Mouse (Mus musculus): Measurements from ENCODE around the gene Pyroxd1.
"Not testable (repeated sequence)": the region's sequence is repeated elsewhere in the genome, so short reads cannot be mapped to it uniquely, and the experiment has no call there.

Gene Pyroxd1

GRCm38 (mm10) chr6:142345440-142346038, at the start of gene Pyroxd1:
Gene Pyroxd1 (plus strand): TSS chr6:142345654.
- DNase-seq (ENCODE audit: low read depth), result peak; percentile 73

DNA sequence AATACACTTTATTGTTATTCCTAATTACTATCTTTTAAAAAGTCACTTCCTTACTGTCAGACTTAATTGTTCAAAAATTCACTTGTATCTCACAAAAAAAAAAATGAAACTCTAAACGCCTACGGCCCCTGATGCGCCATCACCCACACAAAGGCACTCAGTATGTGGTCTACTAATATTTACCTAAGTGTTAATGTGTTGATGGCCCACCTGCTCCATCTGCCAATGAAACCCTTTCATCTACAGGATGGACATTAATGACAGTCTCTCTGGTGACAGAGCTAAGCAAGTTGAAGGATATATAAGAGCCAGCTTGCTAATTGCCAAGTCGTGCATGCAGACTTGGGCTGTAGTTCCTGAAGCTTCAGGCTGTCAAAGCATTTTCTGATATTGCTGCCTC, 47.4 kb upstream of the Pyroxd1 start, which contains the start of gene Iapp:
Gene Iapp, plus strand, starts transcription at position 326 of the 400 bp plus-strand sequence.
- DNase-seq (ENCODE audit: low read depth), result no peak

GRCm38 (mm10) chr6:142305076-142305475, 40.4 kb upstream of the Pyroxd1 start:
- DNase-seq (ENCODE audit: low read depth), result no peak

DNA sequence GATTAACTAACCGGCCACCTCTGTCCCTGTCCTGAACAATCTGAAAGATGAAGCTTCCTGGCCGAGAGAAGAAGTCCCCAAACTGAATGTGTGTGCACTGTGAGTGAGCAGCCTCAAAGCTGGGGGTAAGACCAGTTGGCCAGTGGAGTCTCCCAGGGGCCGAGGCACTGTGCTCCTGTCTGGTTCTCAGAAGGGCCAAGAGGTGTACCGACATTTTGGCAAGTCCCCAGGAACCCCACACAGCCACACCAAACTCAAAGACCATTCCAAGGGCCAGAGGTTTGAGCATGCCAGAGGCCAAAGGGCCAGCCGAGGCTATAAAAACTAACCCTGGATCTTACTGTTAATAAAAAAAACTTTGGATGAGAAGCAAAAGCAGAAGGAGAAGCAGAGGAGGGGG, 31.2 kb upstream of the Pyroxd1 start:
- DNase-seq (ENCODE audit: low read depth), result no peak

GRCm38 (mm10) chr6:142317106-142317505, 28.3 kb upstream of the Pyroxd1 start:
- no peak for DNase-seq (ENCODE audit: low read depth)

GRCm38 (mm10) chr6:142322881-142323280, 22.6 kb upstream of the Pyroxd1 start, which contains the start of gene Slco1a5:
Gene Slco1a5 (minus strand): TSS chr6:142322981.
- DNase-seq (ENCODE audit: low read depth), result no peak

GRCm38 (mm10) chr6:142326598-142326997, 18.9 kb upstream of the Pyroxd1 start:
- DNase-seq (ENCODE audit: low read depth), result no peak

DNA sequence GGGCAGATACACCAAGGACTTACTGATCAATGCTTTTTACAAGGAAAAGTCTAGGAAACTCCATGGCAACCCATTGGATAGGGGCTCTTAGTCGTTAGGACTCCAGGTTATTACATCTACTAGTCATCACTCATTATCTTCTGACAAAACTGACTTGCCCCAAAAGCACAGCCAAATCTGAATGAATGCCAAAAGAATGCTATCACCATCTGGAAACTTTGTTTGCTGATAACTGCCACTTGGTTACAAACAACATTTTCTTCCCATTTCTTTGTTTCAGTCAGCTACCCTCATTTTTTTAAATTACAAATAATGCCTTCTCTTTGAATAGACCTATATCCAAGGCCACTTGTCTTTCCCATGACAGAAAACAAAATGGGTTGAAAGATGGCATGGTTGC, 16.3 kb upstream of the Pyroxd1 start:
- no peak for DNase-seq (ENCODE audit: low read depth)

DNA sequence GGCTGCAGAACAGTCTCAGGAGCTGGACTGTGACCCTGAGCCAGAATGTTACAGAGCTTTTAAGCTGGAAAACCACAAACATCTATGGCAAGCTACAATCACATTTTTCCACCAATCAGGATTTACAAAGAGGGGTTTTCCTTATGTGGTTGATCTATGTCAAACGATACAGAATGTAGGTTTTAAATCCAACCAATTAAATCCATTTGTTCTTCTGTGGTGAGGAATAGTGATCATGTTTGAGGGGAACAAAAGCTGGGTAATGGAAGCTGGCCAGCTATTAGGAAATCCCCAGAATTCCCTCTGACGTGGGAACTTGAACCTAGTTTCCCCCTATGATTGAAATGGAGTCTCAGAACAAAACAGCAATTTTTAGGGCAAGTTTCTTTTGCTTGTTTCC, 6.5 kb upstream of the Pyroxd1 start:
- no peak for DNase-seq (ENCODE audit: low read depth)

DNA sequence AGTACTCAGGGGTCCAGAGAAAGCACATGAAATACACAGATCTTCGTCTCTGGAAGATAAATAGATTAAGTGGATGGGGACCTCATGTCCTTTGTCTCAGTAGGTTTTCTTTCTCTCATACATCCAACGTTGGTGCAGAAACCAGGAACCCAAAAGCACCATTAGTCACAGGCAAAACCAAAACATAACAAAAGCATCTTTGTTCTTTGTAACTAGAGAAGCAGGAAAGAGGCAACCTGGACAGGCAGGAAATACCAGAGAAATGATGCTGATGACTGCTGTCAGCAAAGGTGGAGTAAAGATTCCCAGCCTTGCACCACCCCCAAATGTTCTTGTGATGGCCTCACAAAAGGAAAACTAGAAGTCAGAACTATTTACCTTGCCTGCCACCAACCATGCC, 5.9 kb upstream of the Pyroxd1 start:
- DNase-seq (ENCODE audit: low read depth), result no peak

- DNase-seq (ENCODE audit: low read depth), result peak; percentile 48
Observed at GRCm38 (mm10) chr6:142343561-142343960, 1.9 kb upstream of the Pyroxd1 start.

DNA sequence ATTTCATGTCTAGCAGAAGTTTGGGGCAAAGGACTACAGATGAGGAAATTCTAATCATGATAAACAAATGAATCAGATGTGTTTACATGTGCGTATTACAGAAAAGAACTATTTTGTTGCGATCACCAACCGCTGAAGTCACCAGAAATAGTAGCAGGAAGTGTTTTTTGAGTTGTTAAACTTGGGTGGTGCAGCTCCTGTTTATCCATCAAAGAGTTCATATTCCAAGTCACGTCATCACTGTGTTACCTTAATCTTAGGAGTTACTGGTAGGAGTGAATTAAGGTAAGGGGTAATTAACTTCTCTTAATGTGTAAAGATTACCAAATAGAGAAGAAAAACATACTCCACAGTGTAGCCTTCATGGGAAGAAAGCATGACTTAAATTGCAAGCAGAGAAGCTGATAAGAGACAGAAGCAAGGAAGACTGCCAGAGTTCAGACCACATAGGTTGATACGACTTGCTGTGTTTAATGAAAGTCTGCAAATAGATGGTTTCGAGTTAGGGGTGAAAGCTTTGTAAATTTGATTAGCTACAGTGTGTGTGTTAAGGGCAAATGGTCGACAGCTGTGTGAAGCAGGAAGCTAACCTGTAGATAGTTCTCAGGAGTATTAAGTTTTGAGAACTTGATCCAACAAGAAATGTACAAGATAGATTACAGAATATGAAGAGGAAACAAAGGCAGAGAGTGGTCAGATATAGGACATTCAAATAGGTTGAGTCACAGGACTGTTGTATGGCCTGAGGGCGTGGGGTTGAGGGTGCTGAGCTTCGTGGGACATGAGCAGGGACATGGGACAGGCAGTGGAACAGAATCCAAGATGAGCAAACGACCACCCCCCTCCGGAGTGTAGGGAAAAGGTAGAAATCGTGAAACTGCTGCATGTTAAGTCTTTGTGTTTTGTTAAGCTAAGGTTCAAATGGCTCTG, 992 bp downstream of the Pyroxd1 start:
- peak; percentile 11 for DNase-seq (ENCODE audit: low read depth)

GRCm38 (mm10) chr6:142347431-142348385, 2.3 kb downstream of the Pyroxd1 start:
- no peak for DNase-seq (ENCODE audit: low read depth)

- DNase-seq (ENCODE audit: low read depth), result not testable (repeated sequence)
Observed at GRCm38 (mm10) chr6:142352099-142352498, 6.6 kb downstream of the Pyroxd1 start.

DNA sequence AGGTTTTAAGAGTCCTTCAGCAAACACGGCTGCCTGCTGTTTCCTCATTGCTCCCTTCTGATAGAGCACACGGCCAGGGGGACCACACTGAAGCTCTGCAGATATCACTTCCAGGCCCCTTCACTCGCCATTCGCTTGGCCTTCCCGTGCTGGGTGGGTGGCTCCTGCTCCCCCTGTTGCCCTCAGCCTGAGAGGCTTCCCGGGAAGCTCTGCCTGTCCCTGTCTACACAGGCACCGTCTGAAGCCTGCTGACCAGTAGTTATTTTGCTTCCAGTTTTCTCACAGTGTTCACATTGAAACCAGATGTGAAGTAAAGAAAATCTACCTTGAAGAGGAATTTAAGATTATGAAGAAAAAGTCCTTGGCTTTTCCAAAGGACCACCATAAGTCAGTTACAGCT, 11.7 kb downstream of the Pyroxd1 start:
- no peak for DNase-seq (ENCODE audit: low read depth)

- DNase-seq (ENCODE audit: low read depth), result no peak
Observed at GRCm38 (mm10) chr6:142362036-142362435, 16.6 kb downstream of the Pyroxd1 start.

DNA sequence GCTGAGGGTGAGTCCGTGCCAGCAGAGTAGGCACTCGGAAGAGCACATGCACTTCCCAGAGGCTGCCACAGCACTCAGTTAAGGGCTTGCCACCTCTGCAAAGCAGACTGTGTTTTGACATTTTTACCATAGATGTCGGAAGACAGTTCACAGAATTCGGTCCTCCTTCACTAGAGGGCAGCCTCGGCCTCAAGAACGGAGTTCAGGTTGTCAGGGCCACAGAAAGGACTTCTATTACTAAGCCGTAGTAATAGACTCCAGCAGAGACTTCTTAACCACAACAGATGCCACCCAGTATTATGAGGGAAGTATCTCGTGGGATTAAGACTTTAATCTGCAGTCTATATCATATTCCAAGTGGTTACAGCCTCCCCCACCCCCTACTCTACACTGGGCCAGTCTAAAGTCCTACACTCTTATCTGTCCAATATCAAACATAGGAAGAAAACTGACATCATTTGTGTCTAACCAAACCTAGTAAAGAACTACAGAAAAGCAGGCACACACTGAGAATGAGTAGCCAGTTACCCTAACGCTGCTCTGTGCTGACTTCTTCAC, 17.6 kb downstream of the Pyroxd1 start:
- no peak for DNase-seq (ENCODE audit: low read depth)

GRCm38 (mm10) chr6:142365742-142366472, 20.5 kb downstream of the Pyroxd1 start:
- DNase-seq (ENCODE audit: low read depth), result no peak

GRCm38 (mm10) chr6:142366473-142367018, 21.1 kb downstream of the Pyroxd1 start:
- DNase-seq (ENCODE audit: low read depth), result no peak

DNA sequence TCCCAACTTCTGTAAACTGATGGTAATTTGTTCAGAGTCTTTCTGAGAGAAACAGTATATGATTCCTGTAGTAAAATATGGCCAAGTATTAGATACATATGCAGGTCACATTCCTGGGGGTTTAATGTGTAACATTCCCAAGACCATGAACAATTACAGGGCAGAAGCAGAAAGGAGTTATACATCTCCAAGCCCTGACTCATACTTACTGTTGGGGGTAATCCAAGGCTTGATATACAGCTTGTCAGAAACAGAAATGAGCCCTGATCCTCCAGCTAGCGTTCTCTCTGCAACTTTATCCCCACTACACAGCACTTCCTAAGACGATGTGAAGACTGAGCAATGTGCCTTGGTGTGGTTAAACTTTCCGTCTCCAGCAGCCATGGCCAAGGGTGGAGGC, 22.1 kb downstream of the Pyroxd1 start:
- no peak for DNase-seq (ENCODE audit: low read depth)

DNA sequence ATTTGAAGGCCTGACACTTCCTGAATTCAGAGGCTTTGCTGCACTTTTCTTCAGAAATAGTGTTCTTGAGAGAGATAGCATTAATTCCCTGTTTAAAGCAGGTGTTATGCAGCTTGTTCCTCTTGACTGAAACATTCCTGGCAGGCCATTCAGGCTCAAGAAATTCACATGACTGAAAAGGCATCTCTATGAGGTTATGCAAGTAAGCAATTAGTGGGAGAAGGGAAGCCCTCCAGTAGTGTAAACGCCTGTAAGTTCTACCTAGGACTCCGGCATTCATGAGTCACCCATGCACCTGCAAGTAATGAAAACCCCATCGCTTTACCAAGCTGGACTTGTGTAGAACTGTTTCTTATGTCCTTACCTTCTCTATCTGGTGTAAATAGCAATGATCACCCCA, 24.1 kb downstream of the Pyroxd1 start:
- no peak for DNase-seq (ENCODE audit: low read depth)

Data from c-Kit-positive CD71-positive TER-119-negative erythroid progenitor cells, embryonic 14.5 days (primary cell).